Mouse (Mus musculus) ES-Bruce4 (cell line): ENCODE measurements around the gene Casz1.

Experiments
- EP300 ChIP-seq: IDR thresholded peaks from 2 replicates; pipeline ENCODE4 v1.6.1; 2011; ENCODE audit warnings: low read depth, low read length; ENCODE audit not compliant: insufficient read depth
- POLR2A ChIP-seq: IDR thresholded peaks from one replicate; pipeline ENCODE4 v1.8.1; 2011; ENCODE audit warnings: low read length; ENCODE audit not compliant: insufficient read depth

DNA sequence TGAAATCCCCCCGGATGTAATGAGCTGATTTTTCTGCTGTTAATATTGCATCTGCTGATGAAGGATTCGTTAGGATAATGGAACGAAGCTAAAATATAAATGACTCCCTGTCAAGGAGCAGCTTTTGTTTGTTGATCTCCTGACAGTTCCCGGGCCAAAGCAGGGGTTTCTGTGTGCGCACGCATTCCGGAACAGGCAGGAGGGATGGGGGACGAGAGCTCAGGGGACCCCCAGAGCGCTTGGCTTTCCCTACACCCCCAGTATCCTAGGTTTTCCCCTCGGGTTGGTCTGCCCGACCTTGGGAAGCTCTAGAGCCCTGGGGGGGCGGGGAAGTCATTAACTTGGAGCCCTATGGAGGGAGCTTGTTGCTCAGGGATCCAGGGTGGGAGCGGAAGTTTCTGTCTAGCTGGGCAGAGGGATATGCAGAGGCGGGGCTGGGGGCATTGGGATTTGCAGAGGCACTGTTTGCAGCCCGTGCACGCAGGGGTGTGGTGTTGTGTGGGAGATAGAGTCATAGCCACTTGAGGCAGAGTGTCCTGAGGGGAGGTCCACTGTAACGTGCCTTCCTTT, 78.2 kb downstream of the Casz1 start:
- TF ChIP-seq EP300 (no peak), POLR2A (no peak)
